Mouse (Mus musculus): ENCODE data around the gene Atxn7l3b.

Atxn7l3b gene

GRCm38 (mm10) chr10:112876655-112877393 lies 52.0 kb downstream of the Atxn7l3b start:
- in situ Hi-C loops (cut with MboI, MseI): no loop called here
